Mouse (Mus musculus) midbrain, postnatal 0 days (tissue): Measurements from ENCODE around the gene Dgat2. TPM values are rescaled to one million over a fixed set of nuclear protein-coding genes. Genes with fewer than 3 reads are reported as not detected.
A peak's percentile ranks its signal among the peaks of the same experiment; 100 is the strongest.

Source experiments
- ATAC-seq: fragments of 200-750 bp; cut with Nextera tagmentation; 2 replicates; pipeline ENCODE4 v1.8.0; 2017; ENCODE audit warnings: moderate number of reproducible peaks, mild to moderate bottlenecking, moderate TSS enrichment, moderate library complexity; ENCODE audit not compliant: low FRiP score
- DNase-seq: peaks from one replicate; pipeline ENCODE4 v3.0.0-alpha.2; 2015; ENCODE audit warnings: low spot score
- H3K27ac ChIP-seq: fragments of 300-500 bp; sonication (generic); 2 replicates; pipeline ENCODE4 v1.5.1; 2014; ENCODE audit warnings: low read depth, mild to moderate bottlenecking, low read length, mixed read lengths
- H3K27me3 ChIP-seq: fragments of 300-500 bp; sonication (generic); 2 replicates; pipeline ENCODE4 v1.6.1; 2014; ENCODE audit warnings: low read length, control low read depth, mixed read lengths; ENCODE audit not compliant: insufficient read depth
- H3K36me3 ChIP-seq: fragments of 300-500 bp; sonication (generic); 2 replicates; pipeline ENCODE4 v1.6.1; 2014; ENCODE audit warnings: low read length, control low read depth, mixed read lengths; ENCODE audit not compliant: insufficient read depth
- H3K4me1 ChIP-seq: fragments of 300-500 bp; sonication (generic); 2 replicates; pipeline ENCODE4 v1.6.1; 2014; ENCODE audit warnings: mild to moderate bottlenecking, control low read depth, antibody characterized with exemption, low read length, mixed read lengths; ENCODE audit not compliant: insufficient read depth
- H3K4me2 ChIP-seq: fragments of 300-500 bp; sonication (generic); 2 replicates; pipeline ENCODE4 v1.6.1; 2014; ENCODE audit warnings: low read depth, mild to moderate bottlenecking, low read length, mixed read lengths; ENCODE audit not compliant: poor library complexity, severe bottlenecking
- H3K4me3 ChIP-seq: fragments of 300-500 bp; sonication (generic); 2 replicates; pipeline ENCODE4 v1.5.1; 2014; ENCODE audit warnings: low read depth, mild to moderate bottlenecking, low read length, moderate library complexity
- H3K9ac ChIP-seq: fragments of 300-500 bp; sonication (generic); replicated peaks from 2 replicates; pipeline ENCODE4 v1.6.1; 2014; ENCODE audit warnings: mild to moderate bottlenecking, low read length, moderate library complexity, mixed read lengths; ENCODE audit not compliant: poor library complexity, severe bottlenecking
- H3K9me3 ChIP-seq: fragments of 300-500 bp; sonication (generic); 2 replicates; pipeline ENCODE4 v1.6.1; 2016; ENCODE audit warnings: low read length, control low read depth
- CTCF ChIP-seq: IDR thresholded peaks from 2 replicates; pipeline ENCODE4 v1.5.1; 2016; ENCODE audit warnings: antibody characterized with exemption, mild to moderate bottlenecking
- WGBS: fragments of 180-500 bp; shearing (Covaris S2); extraction: QIAGEN DNeasy Blood & Tissue Kit; methylation state at CpG from one replicate; pipeline ENCODE4 v1.1.7; 2014; 5-methylcytosine and 5-hydroxymethylcytosine counted together
- polyA plus RNA-seq: library from polyadenylated mRNA; unstranded; fragments of >200 nt; fragmentation: Nextera tagmentation; extraction: Ambion mirVana; gene quantifications from 2 replicates; pipeline ENCODE4 v1.2.1, GENCODE M21; 2015
- total RNA-seq: library from RNA; depleted of rRNA; stranded (reverse); fragments of >200 nt; gene quantifications from 2 replicates; pipeline ENCODE4 v1.2.3, GENCODE M21; 2014

Dgat2 gene
- total and polyA plus RNA-seq, 2 experiments from 2014 or later, result 33.1 to 34.5 TPM

DNA sequence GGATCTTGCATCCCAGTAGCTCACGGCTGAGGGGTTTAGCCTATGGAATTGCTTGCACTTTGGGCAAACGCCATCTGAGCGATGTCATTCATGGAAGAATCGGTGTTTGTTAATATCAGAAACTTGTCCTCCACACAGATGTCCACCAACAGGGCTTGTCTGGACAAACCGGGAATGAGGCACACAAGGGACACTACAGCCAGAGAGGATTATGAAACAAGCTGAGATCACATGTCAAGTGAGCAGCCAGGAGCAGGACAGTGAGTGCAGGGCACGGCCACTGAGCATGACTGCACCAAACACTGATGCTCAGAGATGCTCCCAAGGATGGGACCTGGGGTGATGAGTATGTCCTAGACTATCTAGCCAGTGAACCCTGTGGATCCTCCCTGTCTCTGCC is 42.9 kb upstream of the Dgat2 start:
- Histone ChIP-seq H3K4me1 (no peaks in the 10 kb centered on the region), H3K9ac (no peak overlapping the region), H3K36me3 (no peaks in the 10 kb centered on the region), H3K4me2 (no peak overlapping the region), H3K4me3 (no peak overlapping the region), H3K27me3 (no peaks in the 10 kb centered on the region), H3K27ac (no peak overlapping the region), H3K9me3 (no peaks in the 10 kb centered on the region)
- no peak for DNase-seq
- 75% methylated on average over 6 of the region's 6 CpGs for WGBS
- TF ChIP-seq CTCF, result no peak
- no peak for ATAC-seq

DNA sequence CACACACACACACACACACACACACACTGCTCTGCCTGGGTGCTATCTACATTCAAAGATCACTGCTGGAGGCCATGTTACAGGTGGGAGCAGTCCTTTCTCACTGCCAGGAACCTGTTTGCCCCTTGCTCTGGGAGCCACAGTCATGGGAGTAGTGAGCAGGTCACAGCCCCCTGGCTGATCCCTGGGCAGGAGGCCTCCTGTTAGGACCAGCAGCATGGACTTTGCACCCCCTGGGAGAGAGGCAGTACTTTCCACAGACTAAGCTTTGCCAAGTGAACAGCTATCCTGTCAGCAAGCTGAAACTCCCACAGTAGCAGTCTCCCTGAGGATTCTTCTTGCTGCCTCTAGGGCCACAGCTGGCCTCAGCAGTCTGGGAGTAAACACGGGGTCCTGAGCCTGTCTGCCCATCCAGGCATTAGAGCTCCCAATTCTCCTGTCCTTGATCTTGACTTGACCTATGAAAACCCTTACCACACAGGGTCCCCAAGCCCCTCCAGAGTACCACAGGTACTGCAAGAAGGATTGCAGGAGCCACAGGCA is 42.2 kb upstream of the Dgat2 start:
- DNase-seq (no peak), ATAC-seq (no peak)
- Histone ChIP-seq H3K4me1 (no peaks in the 10 kb centered on the region), H3K27ac (no peak overlapping the region), H3K9me3 (no peaks in the 10 kb centered on the region), H3K4me2 (no peak overlapping the region), H3K36me3 (no peaks in the 10 kb centered on the region), H3K4me3 (no peak overlapping the region), H3K9ac (no peak overlapping the region), H3K27me3 (no peaks in the 10 kb centered on the region)
- no peak for TF ChIP-seq CTCF
- WGBS, result 32% methylated on average over 1 of the region's 1 CpGs

DNA sequence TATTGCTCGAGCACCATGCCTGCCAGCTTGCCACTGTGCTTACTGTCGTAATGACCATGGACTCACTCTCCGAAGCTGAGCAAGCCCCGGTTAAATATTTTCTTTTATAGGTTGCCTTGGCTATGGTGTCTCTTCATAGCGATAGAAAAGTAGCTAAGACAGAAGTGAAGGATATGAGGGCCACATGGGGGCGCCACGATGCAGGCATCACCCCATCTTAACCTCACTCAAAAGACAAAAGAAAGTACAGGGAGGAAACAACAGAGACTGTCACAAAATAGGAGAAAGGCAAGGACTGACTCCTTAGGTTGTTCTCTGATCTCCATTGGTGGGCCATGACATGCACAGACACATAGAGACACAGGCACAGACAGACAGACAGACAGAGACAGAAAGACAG is 41.7 kb upstream of the Dgat2 start:
- no peak for ATAC-seq
- no peak for DNase-seq
- WGBS, result 69% methylated on average over 7 of the region's 7 CpGs
- Histone ChIP-seq H3K4me1 (no peaks in the 10 kb centered on the region), H3K9me3 (no peaks in the 10 kb centered on the region), H3K9ac (no peak overlapping the region), H3K27ac (no peak overlapping the region), H3K36me3 (no peaks in the 10 kb centered on the region), H3K4me3 (no peak overlapping the region), H3K4me2 (no peak overlapping the region), H3K27me3 (no peaks in the 10 kb centered on the region)
- peak; percentile 49 for TF ChIP-seq CTCF

DNA sequence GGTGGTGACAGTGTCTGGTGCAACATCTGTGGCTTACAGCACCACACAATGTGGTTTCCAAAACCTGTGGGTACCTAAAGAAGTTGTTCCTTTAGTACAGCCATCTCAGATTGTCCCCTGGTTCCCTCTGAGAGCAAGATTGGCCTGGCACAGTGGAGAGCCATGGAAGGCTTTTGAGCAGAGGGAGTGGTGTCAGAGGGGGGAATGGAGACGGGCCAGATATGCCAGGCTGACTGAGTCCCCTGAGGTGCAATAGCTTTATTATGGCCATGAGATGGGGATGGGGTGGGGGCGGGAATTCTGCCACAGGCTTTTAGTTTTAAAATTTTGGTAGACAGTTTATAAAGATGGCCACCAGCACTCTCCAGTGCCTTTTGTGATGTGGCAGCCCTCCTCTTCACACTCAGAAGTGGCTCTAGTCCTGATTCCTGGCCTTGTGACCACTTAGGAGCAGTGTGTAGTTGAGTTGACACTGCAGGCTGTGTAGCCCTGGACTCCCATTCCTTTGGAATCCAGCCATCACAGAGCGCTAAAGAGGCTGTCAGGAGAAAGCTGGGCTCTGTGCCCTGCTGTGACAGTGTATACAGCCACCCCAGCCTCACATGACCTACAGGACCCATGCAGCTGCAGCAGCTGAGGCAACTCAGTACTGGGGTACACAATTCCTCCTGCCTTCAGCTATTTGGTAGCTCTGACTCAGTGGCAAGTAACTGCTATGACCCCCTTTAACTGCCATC is 35.0 kb upstream of the Dgat2 start:
- H3K4me1 ChIP-seq, result no peaks in the 10 kb centered on the region
- no peak overlapping the region for H3K4me3 ChIP-seq
- no peaks in the 10 kb centered on the region for H3K36me3 ChIP-seq
- no peaks in the 10 kb centered on the region for H3K27me3 ChIP-seq
- 61% methylated on average over 3 of the region's 3 CpGs for WGBS
- no peak overlapping the region for H3K27ac ChIP-seq
- no peak overlapping the region for H3K4me2 ChIP-seq
- ATAC-seq, result peak; percentile 72
- TF ChIP-seq CTCF, result no peak
- DNase-seq, result peak; percentile 83
- no peak overlapping the region for H3K9ac ChIP-seq
- no peaks in the 10 kb centered on the region for H3K9me3 ChIP-seq

DNA sequence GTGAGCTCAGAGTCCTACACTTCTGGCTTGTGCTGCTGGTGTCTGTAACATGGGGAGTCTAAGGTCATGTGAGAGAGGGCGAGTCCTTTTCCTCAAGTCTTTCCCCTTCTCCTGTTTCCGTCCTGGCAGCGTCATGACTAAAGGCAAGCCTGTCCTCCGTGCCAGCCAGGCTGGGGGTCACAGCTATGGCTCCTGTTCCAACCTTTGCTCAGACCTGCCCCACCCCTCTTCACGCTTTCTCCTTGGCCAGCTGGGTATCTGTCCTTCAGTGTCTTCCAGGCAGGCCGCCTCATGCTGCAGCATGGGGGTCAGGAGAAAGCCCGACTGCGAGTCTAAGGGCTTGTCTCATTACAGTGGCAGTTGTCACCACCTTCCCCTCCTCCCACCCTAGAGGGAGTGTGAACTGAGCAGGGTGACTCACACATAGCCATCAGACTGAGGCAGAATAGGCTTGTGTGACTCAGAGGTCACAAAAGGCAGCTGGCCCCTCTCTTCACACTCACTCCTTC is 32.9 kb upstream of the Dgat2 start:
- DNase-seq (no peak), ATAC-seq (no peak)
- TF ChIP-seq CTCF, result no peak
- Histone ChIP-seq H3K9ac (no peak overlapping the region), H3K4me2 (no peak overlapping the region), H3K36me3 (no peaks in the 10 kb centered on the region), H3K4me1 (no peaks in the 10 kb centered on the region), H3K9me3 (no peaks in the 10 kb centered on the region), H3K4me3 (no peak overlapping the region), H3K27ac (no peak overlapping the region), H3K27me3 (no peaks in the 10 kb centered on the region)
- 76% methylated on average over 8 of the region's 8 CpGs for WGBS

DNA sequence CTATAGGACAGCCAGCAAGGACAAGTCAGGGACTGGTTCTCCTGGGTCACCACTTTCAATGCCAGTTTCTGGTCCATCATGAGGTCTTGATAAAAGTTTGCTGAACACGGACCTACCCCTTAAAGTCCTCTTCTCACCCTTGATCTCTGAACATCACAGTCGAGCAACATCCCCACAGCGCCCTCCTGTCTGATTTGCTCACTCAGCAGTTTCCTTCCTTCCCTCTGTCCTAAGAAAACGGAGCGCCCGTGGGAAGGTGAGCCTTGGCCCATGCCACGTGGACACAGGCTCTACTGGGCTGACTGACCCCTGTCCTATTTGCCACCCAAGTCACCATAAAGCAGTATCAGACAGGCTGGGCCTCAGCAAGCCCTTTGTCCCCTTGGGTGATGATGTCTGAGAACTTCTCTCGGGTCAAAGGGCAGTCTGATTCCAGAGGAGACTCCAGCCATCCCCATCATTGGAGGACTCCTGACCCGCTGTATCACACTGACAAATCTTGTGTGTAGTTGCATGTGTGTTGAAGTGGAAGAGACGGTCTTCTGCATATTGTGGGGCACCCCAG is 32.2 kb upstream of the Dgat2 start:
- H3K4me3 ChIP-seq, result no peak overlapping the region
- ATAC-seq, result no peak
- 81% methylated on average over 10 of the region's 10 CpGs for WGBS
- H3K27ac ChIP-seq, result no peak overlapping the region
- H3K4me1 ChIP-seq, result no peaks in the 10 kb centered on the region
- no peak overlapping the region for H3K4me2 ChIP-seq
- no peaks in the 10 kb centered on the region for H3K27me3 ChIP-seq
- H3K9me3 ChIP-seq, result no peaks in the 10 kb centered on the region
- no peak overlapping the region for H3K9ac ChIP-seq
- DNase-seq, result no peak
- no peaks in the 10 kb centered on the region for H3K36me3 ChIP-seq
- no peak for TF ChIP-seq CTCF
